Mouse (Mus musculus): ENCODE results near the gene Ciz1.

- TF ChIP-seq CTCF (IDR thresholded peaks at IDR 0.05; ENCODE audit: extremely low read depth, insufficient read depth, insufficient read length, insufficient replicate concordance) (no peak), POLR2A (IDR thresholded peaks at IDR 0.05; ENCODE audit: low read depth, low read length) (peak; percentile 34; the same call in 1 of the 2 replicates)
These were observed 29.7 kb downstream of the Ciz1 start, which contains the start of gene 1110008P14Rik for GRCm38 (mm10) chr2:32381775-32382223.

Data from spleen, adult 2 months (tissue).